8 mouse cellular contexts compared by ENCODE assay signal in the genomic region with DNA sequence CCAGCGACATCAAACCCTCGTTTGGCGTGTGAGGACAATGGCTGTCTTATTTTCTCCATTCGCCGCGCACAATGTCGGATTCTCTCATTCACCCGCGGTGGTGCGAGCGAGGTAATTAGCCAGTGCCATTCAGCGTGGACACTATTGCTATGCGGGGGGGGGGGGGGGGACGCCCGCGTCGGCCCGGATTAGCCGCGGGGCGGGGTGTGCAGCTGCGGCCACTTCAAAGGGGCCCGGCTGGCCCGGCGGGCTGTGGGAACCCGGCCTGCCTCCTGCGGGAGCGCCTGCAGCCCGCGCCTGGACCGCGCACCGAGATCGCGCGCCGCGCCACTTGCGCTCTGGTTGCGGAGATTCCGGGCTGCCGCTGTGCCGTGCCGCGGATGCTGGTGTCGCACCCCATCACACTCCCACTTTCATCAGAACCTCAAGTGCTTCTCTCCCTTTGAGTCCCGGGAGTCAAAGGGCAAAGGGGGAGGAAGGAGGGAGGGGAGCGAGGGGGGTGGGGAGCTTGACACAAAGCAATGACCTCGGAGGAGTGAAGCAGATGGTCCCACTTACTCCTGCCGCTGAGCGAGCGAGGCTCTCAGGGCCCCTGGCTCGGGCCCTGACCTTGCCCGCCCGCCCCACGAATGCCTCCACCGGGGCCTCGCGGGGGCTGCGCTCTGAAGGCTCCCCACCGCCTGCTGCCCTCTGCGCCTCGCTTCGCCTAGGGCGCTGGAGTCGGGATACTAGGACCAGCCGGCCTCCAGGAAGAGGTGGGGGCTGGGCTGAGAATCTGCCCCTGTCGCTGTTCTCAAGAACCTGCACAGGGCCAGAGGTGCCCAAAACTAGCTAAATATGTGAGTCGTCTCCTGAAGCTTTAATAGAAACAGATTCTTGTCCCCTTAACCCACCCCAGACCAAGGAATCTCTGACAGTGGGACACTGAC. TPM values are rescaled to one million over a fixed set of nuclear protein-coding genes. Genes with fewer than 3 reads are reported as not detected.
A peak's percentile ranks its signal among the peaks of the same experiment; 100 is the strongest.
DNase-seq lines count a peak whose midpoint lies in the region; ATAC-seq and TF ChIP-seq lines count a peak whose summit lies in the region.

No protein-coding gene starts in this region.

- H3K4me3 ChIP-seq in heart, embryonic 10.5 days, result peak overlapping the region; percentile 66
- peak overlapping the region; percentile 57 for H3K4me3 ChIP-seq in ES-Bruce4 (ENCODE audit: low read depth, low read length)
- H3K4me3 ChIP-seq in intestine, embryonic 16.5 days (ENCODE audit: low read length), result peak overlapping the region; percentile 51
- H3K4me3 ChIP-seq in midbrain, postnatal 0 days (ENCODE audit: low read depth, low read length), result peak overlapping the region; percentile 48

- peak overlapping the region; percentile 93 for H3K4me2 ChIP-seq in intestine, embryonic 16.5 days (ENCODE audit: low read depth, low read length)
- H3K4me2 ChIP-seq in midbrain, postnatal 0 days (ENCODE audit: low read depth, low read length, poor library complexity, severe bottlenecking), result peak overlapping the region; percentile 79

- peak overlapping the region; percentile 83 for H3K27ac ChIP-seq in heart, embryonic 10.5 days
- no peak overlapping the region for H3K27ac ChIP-seq in ES-Bruce4 (ENCODE audit: insufficient read depth, low read length)
- no peak overlapping the region for H3K27ac ChIP-seq in intestine, embryonic 16.5 days (ENCODE audit: low read length)
- H3K27ac ChIP-seq in midbrain, postnatal 0 days (ENCODE audit: low read depth, low read length), result peak overlapping the region; percentile 59

- peaks cover 53% of the 10 kb centered on the region for H3K4me1 ChIP-seq in heart, embryonic 10.5 days
- no peaks in the 10 kb centered on the region for H3K4me1 ChIP-seq in ES-Bruce4 (ENCODE audit: control insufficient read depth, insufficient read depth, low read length)
- peaks cover 8% of the 10 kb centered on the region for H3K4me1 ChIP-seq in intestine, embryonic 16.5 days (ENCODE audit: control insufficient read depth, insufficient read depth, low read length)
- peaks cover 4% of the 10 kb centered on the region; the same call in 1 of the 2 replicates for H3K4me1 ChIP-seq in midbrain, postnatal 0 days (ENCODE audit: insufficient read depth, low read length)

- WGBS in heart, embryonic 10.5 days, result under 1% methylated on average over 59 of the region's 69 CpGs
- WGBS in intestine, embryonic 16.5 days, result 3% methylated on average over 52 of the region's 69 CpGs
- WGBS in midbrain, postnatal 0 days, result 1% methylated on average over 55 of the region's 69 CpGs

- no peak for TF ChIP-seq CTCF in ES-Bruce4 (IDR thresholded peaks at IDR 0.05; ENCODE audit: low read depth, low read length)
- TF ChIP-seq CTCF in midbrain, postnatal 0 days (IDR thresholded peaks at IDR 0.05), result no peak

- H3K36me3 ChIP-seq in heart, embryonic 10.5 days, result no peaks in the 10 kb centered on the region
- no peaks in the 10 kb centered on the region for H3K36me3 ChIP-seq in ES-Bruce4 (ENCODE audit: control insufficient read depth, insufficient read depth, low read length, poor library complexity, severe bottlenecking)
- H3K36me3 ChIP-seq in intestine, embryonic 16.5 days (ENCODE audit: control insufficient read depth, insufficient read depth, low read length), result no peaks in the 10 kb centered on the region
- no peaks in the 10 kb centered on the region for H3K36me3 ChIP-seq in midbrain, postnatal 0 days (ENCODE audit: insufficient read depth, low read length)

- peaks cover 41% of the 10 kb centered on the region; the same call in 1 of the 2 replicates for H3K27me3 ChIP-seq in heart, embryonic 10.5 days (ENCODE audit: insufficient read depth, poor library complexity, severe bottlenecking)
- peaks cover 4% of the 10 kb centered on the region; the same call in 1 of the 2 replicates for H3K27me3 ChIP-seq in ES-Bruce4 (ENCODE audit: control insufficient read depth, insufficient read depth, low read length, poor library complexity, severe bottlenecking)
- H3K27me3 ChIP-seq in intestine, embryonic 16.5 days (replicated peaks; ENCODE audit: control insufficient read depth, insufficient read depth, low read length), result peaks cover 10% of the 10 kb centered on the region
- no peaks in the 10 kb centered on the region for H3K27me3 ChIP-seq in midbrain, postnatal 0 days (ENCODE audit: insufficient read depth, low read length)

- no peak for TF ChIP-seq EP300 in ES-Bruce4 (IDR thresholded peaks at IDR 0.05; ENCODE audit: insufficient read depth, low read depth, low read length)

- DNase-seq in heart, embryonic 10.5 days (ENCODE audit: low spot score), result peak; percentile 80
- DNase-seq in heart, adult 18-20 months, result no peak
- DNase-seq in embryo, embryonic 9.5 days (ENCODE audit: extremely low spot score), result peak; percentile 95
- DNase-seq in midbrain, postnatal 0 days (ENCODE audit: low spot score), result peak; percentile 45
- no peak for DNase-seq in natural killer cell, adult 2 months (ENCODE audit: low spot score in 2 of 2)
- DNase-seq in c-Kit-positive CD71-positive TER-119-positive erythroid progenitor cells, embryonic 14.5 days (ENCODE audit: low spot score), result no peak

- H3K9me3 ChIP-seq in heart, embryonic 10.5 days, result no peaks in the 10 kb centered on the region
- peaks cover 3% of the 10 kb centered on the region; the same call in 1 of the 2 replicates for H3K9me3 ChIP-seq in ES-Bruce4 (replicated peaks; ENCODE audit: control insufficient read depth, insufficient read depth, low read length, poor library complexity, severe bottlenecking)
- 0 out of 2 replicates have a peak, but pooled peaks cover 3% of the 10 kb centered on the region for H3K9me3 ChIP-seq in intestine, embryonic 16.5 days (ENCODE audit: control insufficient read depth, low read length)
- H3K9me3 ChIP-seq in midbrain, postnatal 0 days (ENCODE audit: low read length), result no peaks in the 10 kb centered on the region

- no peak for TF ChIP-seq POLR2A in ES-Bruce4 (IDR thresholded peaks at IDR 0.05; ENCODE audit: insufficient read depth, low read length)

- peak overlapping the region; percentile 55 for H3K9ac ChIP-seq in ES-Bruce4 (ENCODE audit: low read depth, poor library complexity, severe bottlenecking)
- H3K9ac ChIP-seq in intestine, embryonic 16.5 days (ENCODE audit: low read depth, low read length), result peak overlapping the region; percentile 59
- H3K9ac ChIP-seq in midbrain, postnatal 0 days (replicated peaks; ENCODE audit: low read length, poor library complexity, severe bottlenecking), result peak overlapping the region; percentile 60

- peak; percentile 48; the same call in 1 of the 2 replicates for ATAC-seq in intestine, embryonic 16.5 days
- peak; percentile 58; the same call in 1 of the 2 replicates for ATAC-seq in midbrain, postnatal 0 days (ENCODE audit: low FRiP score)

RNA-seq across cellular contexts. Expression of a gene that starts 22.0 kb away (rescaled TPM):
- 26.8 and 65.0 TPM in 2 replicates for polyA plus RNA-seq in heart, embryonic 10.5 days (2016; fragmentation: Nextera tagmentation; extraction: Ambion mirVana)
- total RNA-seq in heart, adult 18-20 months (2021), result under 1 TPM; 0.15 to 0.18 TPM
- 8.6 and 8.9 TPM in 2 replicates for polyA plus RNA-seq in ES-Bruce4 (2011; ENCODE audit: insufficient read depth, insufficient read length, low read depth, missing spikeins)
- 0.12 and 0.60 TPM in 2 replicates for polyA plus RNA-seq in intestine, embryonic 16.5 days (2015; fragmentation: Nextera tagmentation; extraction: Ambion mirVana)
- 5.3 and 7.7 TPM in 2 replicates for total RNA-seq in midbrain, postnatal 0 days (2014; rRNA removed)
- polyA plus RNA-seq in midbrain, postnatal 0 days (2015; fragmentation: Nextera tagmentation; extraction: Ambion mirVana), result 6.4 and 6.6 TPM in 2 replicates

RNA-seq across cellular contexts. Expression of a gene that starts 32.2 kb away (rescaled TPM):
- 4.8 and 5.8 TPM in 2 replicates for polyA plus RNA-seq in heart, embryonic 10.5 days (2016; fragmentation: Nextera tagmentation; extraction: Ambion mirVana)
- 1 to 10 TPM; 2.3 to 2.9 TPM for total RNA-seq in heart, adult 18-20 months (2021)
- polyA plus RNA-seq in ES-Bruce4 (2011; ENCODE audit: insufficient read depth, insufficient read length, low read depth, missing spikeins), result 5.7 and 7.1 TPM in 2 replicates
- polyA plus RNA-seq in intestine, embryonic 16.5 days (2015; fragmentation: Nextera tagmentation; extraction: Ambion mirVana), result 10.8 and 11.0 TPM in 2 replicates
- 7.5 and 8.0 TPM in 2 replicates for total RNA-seq in midbrain, postnatal 0 days (2014; rRNA removed)
- polyA plus RNA-seq in midbrain, postnatal 0 days (2015; fragmentation: Nextera tagmentation; extraction: Ambion mirVana), result 7.0 and 7.7 TPM in 2 replicates

Comparison
In these comparisons a context has a peak if more than half of its experiments do, and no peak if none do; other contexts are left out.
1. DNase-seq: peak in heart, embryonic 10.5 days (single experiment), embryo, embryonic 9.5 days (single experiment) and midbrain, postnatal 0 days (single experiment); none in heart, adult 18-20 months (0 of 2), natural killer cell, adult 2 months (0 of 2) and c-Kit-positive CD71-positive TER-119-positive erythroid progenitor cells, embryonic 14.5 days (single experiment).
2. H3K27ac ChIP-seq: peak in heart, embryonic 10.5 days (single experiment) and midbrain, postnatal 0 days (single experiment); none in ES-Bruce4 (single experiment) and intestine, embryonic 16.5 days (single experiment).
3. Peak in every context shown above with its lines, with median percentiles within 50 percentile points of each other: H3K4me3 ChIP-seq and H3K9ac ChIP-seq.